Mouse (Mus musculus) heart, adult 8-10 months (tissue): Measurements from ENCODE around the gene Epc2. TPM values are rescaled to one million over a fixed set of nuclear protein-coding genes. Genes with fewer than 3 reads are reported as not detected.
A peak's percentile ranks its signal among the peaks of the same experiment; 100 is the strongest.

ENCODE experiments used
- DNase-seq: peaks from one replicate; pipeline ENCODE4 v3.0.0; 2022; ENCODE audit warnings: low spot score
- total RNA-seq, 4 experiments: library from RNA; stranded (reverse); gene quantifications; 2 replicates each; pipeline ENCODE4 v1.2.4; 2022

Epc2 gene
- total RNA-seq, result 10 to 100 TPM; 16.7 to 20.3 (median 17.8) TPM

DNA sequence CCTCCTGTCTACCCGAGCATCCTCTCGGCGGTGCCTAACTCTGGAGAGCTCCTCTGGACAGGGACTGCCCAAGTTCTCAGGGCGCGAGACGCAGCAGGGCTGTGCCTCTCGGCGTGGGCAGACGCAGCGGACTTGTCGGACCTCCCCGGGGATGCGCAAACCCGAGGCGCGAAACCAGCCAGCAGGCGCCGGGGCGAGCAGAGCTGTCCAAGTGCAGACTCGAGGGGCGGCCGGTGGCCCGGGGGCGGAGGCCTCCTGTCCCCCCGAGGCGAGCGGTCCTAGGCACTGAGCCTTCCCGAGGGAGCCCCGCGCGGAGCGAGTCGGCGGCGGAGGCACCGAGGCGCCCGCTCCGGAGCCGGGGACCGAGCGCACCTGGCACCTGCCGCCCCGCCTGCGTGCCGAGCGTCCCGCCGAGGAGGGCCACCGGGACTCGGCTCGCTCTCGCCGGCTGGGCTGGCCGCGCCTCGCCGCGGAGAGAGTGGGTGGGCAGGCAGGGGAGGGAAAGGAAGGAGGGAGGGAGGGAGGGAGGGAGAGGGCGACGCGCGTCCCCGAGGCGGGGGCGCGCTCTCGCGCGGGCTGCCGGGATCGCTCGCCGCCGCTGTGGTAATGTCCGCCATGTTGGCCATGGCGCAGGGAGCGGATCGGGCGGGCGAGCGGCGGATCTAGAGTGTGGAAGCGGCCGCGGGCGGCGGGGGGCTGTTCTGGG is at the start of gene Epc2:
TSS of gene Epc2 (plus strand) at position 556 of the 706 bp plus-strand sequence.
- DNase-seq, result peak; percentile 69

DNA sequence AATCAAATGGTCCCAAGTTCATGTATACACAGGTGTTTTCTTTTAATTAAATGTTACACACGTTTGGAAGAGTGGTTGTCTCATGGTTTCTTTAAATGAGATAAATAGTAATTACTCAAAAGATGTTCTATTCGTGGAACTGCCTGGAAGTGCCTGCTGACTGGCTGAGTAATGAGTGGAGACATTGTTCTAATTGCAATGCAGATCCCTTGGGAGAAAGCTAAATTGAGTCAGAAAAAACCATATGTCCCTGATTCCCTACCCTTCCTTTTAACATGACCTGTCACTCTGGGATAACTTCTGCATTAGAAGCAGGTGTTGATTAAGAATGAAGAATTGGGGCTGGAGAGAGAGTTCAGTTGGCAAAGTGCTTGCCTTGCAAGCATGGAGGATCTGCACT is 45.3 kb upstream of the Epc2 start:
- DNase-seq, result no peak

DNA sequence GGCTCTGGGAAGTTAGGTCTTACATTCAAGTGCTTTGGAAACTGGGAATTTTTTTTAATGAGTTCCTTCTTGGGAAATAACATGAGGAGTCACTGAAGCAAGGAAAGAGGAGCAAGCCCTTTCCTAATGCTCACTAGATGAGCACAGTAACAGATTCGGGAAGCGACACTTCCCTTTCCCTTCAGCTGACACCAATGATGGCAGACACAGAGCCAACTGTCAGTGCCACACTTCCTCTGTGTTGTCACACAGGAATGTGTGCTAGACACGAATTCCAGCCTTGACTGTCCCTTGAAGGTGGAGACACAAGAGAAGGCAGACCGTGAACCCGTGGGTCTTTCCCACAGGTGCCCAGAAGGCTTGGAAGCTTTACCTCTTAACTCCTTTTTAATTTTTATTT is 39.6 kb upstream of the Epc2 start:
- DNase-seq, result no peak

DNA sequence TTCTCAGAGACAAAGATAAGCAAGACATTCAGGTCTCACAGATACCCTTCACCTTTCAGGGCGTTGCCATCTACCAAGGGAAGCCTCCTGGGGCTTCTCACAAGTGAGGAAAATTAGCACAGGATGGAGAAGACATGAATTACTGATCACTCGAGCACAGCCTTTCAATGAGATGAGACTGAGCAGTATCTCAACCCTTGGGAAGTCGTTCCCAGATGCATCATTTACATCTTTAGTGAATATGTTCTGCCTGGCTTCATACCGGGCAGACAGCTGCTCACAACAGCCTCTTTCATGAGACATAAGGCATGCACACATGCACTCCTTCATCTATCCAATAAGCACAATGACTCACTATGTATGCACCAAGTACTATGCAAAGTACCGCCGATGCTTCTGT is 38.7 kb upstream of the Epc2 start:
- DNase-seq, result no peak

DNA sequence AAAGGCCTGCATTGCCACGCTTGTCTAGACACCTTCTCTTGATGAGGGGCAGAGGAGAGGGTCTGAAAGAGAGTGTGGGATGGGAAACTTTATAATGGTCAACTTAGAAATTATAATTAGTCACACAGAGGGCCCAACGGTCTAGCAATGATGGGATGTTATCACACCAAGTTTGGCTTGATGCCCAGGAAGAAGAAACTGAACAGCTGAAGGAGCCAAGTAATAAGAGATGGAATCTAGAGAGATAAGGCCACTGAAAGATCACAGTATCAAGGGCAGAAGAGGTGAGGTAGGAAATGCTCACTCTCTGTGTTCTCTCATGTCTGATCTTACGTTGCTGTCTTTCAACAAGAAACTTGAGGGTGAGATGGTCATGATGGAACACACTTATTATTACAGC is 35.4 kb upstream of the Epc2 start:
- no peak for DNase-seq

DNA sequence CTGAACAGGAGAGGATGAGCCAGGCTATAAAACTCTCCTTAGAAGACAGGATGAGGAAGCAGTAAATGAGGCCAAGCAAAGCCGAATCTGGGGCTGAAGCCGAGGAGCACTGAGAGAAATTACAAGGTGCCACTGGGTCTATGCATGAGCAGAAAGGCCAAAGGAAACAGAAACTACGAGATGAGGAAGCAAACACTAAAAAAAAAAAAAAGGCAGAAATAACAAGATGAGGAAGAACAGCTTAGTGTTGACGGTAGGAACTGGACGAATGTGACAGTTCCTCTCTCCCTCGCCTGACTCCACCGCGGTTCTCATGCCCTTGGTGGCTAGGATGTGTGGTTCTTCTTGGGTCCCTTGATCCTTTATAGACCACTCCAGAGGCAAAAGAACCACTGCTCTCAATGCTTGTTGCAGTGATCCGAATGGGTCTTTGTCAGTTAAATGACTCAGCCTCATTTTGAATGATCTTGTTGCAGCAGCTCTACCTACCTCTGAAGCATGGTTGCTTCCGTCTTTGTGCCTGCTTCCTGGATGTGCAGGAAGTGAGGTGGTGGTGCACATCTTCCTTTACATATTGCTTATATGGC is 34.2 kb upstream of the Epc2 start:
- DNase-seq, result peak; percentile 11

DNA sequence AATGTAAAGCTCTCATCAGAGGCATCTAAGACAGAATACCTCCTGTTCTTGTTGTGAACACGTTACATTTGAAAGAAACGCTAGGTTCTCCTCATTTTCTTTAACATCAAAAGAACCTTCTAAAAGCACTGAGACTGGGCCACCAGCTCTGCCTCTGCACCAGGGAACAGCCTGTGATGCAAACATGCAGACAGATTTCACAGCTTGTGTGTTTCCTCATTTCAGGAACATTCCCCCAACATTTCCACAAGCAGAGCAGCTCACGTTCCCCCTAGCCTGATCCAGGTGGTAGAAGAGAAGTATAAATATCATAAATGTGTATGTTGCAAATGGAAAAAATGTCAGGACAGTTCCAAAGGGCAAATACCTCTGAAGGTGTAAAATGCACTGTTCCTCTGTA is 30.9 kb upstream of the Epc2 start:
- DNase-seq, result no peak

DNA sequence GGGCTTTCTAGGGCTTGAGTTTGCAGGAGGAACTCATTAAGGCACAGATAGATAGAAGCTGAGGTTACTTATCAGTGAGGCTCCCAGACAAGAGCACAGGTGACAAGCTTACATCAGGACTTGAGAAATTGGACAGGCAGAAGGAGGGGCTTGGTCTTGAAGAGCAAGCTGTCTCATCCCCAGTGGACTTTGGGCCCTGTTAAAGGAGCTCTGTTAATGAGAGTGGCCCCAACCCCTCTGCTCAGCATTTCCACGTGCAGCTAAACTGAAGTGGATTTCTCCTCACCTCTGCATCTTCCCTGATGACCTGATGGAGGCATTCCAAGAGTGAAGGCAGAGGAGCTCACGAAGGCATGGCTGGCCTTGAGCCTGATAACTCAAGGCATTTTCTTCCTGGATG is 27.4 kb upstream of the Epc2 start:
- DNase-seq, result no peak

DNA sequence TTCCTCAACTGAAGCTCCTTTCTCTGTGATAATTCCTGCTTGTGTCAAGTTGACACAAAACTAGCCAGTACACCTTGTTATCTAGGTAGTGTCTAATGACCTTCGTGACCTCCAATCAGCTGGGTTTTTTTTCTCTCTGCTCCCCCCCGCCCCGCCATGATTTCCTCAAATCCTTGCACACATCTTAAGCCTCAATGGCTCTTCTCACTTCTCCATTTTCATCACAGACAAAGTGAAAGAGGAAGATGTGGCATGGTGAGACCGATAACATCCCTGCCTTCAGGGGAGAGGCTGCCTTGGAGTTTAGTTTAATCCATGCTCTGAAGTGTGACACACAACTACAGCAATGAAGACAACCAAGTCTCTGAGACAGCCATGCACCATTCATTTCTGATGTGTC is 26.5 kb upstream of the Epc2 start:
- DNase-seq, result peak; percentile 11

DNA sequence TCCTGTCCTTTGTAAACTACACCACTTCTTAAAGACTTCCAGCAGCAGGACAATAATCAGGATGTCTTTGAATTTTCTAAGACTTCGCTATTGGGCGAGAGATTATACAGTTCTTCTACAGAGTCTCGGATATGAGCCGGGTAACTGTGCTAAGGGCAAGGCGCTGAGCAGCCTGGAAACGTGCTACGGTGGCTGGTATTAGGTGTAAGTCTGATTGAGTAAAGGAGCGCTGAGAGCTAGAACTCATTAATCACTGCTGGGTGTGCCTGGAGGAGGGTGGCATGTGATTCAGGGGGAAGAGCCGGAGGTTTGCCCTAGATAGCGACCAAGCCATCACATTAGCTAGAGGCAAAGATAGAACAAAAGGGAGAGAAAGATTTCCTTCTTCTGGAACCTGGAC is 25.1 kb upstream of the Epc2 start:
- no peak for DNase-seq

DNA sequence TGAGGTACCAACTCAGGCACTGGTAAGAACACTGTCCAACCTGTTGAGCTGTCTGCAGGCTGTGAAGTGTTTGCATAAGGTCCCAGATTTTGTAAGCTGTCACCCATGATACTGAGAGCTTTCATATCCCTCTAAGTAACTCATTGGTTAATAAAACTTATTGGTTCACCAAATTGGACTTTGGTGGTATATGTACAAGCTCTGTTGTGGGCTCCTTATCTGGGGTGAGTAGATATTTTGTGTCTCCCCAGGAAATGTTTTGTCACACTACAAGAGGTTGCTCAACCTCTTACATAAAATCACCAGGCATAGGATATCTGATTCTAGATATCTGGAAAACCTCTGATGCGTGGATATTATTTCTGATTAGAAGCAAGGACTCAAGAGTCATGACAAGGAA is 20.3 kb upstream of the Epc2 start:
- DNase-seq, result no peak

DNA sequence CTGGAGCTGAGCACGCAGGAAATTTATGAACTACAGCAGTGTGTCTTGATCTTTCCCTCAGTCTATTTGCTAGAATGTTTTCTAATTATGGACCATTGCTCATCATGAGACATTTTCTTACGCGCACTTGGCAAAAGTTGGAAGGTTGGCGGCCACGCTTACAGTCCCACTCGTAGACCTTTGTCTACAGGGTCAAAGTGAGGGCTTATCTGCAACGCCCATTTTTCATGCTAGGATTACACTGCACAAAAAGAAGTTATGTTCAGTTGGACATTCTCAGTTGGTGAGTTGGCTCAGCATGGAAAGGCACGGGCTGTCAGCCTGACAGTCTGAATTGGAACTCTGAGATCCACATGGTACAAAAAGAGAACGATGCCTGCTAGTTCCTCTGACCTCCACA is 18.1 kb upstream of the Epc2 start:
- no peak for DNase-seq

DNA sequence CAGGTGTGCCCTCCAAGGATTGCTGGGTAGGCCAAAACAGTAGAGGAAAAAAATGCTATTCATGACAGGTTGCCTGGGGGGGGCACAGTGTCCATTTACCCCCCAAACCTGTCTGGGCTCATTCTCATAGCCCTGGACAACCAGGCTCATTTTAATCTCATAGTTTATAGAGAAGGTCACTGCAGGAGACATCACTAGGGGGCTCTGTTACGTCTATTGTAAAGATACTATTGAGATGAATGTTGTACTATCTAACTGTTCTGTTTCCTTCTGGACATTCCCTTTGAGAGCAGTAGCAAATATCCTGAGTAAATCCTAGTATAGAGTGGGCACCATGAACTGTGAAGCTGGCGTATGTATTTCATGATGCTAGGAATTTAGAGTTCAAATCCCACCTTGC is 5.0 kb upstream of the Epc2 start:
- DNase-seq, result no peak

DNA sequence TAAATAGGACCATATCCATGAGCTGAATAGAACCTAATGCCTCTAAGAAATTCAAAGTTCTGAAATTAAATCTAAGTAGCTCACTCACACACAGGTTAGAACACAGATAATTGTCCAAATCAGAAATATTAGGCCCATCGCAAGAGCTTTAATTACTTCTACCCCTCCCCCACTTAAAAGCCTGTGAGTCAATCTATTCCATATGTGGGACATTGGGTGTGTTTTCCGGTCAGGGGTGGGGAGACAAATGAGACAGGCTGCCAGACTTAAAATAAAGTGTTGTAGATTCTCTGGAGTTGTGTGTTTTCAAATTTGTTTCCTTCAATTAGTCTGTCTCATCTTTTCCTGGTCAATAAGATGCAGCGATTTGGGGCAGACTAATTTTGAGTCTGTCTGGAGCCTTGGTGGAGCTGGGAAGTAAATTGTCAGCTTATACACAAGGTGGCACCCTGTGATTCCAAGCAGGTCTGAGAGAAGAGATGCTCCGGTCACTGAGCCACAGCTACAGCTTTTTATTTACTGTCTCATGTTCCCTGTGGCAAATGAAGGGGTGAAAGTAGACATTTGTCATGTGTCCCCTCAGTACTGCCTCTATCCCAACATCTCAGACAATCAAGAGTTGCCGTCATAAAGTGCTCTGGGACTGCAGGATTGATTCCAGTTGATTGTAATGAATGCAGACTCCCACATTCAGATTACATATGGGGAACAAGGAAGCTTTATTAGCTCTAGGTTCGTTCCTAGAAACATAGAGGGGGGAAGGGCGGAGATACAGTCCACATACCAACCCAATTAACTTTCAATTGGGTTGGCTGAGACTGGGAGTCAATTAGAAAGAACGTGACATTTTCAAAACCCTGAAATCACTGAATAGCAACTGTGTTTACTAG is 3.5 kb upstream of the Epc2 start:
- DNase-seq, result no peak

DNA sequence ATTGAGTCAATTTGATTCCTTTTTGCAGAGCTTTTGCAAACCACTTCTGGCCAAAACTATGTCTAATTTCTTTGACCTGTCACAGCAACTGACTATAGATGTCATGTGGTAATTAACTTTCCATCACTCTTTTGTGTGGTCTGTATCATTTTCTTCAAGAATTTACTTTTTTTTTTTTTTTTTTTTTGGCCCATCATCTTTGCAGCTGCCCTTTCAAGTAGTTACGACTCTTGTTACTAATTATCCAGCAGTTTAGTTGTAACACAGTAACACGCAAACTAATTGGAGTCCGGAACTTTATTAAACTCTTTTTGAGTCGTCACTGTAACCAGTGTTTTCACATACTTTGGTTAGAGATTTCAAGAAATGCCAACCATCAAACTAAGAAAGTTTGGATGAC is 819 bp upstream of the Epc2 start:
- no peak for DNase-seq

DNA sequence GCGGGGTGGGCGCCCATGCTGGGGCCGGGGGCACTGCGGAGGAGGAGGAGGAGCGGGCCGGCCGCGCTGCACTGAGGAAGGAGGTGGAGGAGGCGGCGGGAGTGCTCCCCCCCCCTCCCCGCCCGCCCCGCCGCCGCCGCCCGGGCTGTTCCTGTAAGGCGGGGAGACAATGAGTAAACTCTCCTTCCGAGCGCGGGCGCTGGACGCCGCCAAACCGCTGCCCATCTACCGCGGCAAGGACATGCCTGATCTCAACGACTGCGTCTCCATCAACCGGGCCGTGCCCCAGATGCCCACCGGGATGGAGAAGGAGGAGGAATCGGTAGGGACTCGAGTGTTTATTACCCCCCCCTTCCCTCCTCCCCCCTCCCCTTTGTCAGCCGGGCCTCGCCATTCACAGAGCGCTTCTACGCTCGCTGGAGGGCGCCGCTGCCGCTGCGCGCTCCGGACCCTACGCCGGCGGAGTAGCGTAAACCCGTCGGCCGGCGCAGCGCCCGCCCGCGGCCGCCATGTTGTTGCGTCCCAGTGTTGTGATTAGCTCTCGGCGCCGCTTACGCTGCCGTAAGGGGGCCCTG is 438 bp downstream of the Epc2 start:
- DNase-seq, result peak; percentile 92

DNA sequence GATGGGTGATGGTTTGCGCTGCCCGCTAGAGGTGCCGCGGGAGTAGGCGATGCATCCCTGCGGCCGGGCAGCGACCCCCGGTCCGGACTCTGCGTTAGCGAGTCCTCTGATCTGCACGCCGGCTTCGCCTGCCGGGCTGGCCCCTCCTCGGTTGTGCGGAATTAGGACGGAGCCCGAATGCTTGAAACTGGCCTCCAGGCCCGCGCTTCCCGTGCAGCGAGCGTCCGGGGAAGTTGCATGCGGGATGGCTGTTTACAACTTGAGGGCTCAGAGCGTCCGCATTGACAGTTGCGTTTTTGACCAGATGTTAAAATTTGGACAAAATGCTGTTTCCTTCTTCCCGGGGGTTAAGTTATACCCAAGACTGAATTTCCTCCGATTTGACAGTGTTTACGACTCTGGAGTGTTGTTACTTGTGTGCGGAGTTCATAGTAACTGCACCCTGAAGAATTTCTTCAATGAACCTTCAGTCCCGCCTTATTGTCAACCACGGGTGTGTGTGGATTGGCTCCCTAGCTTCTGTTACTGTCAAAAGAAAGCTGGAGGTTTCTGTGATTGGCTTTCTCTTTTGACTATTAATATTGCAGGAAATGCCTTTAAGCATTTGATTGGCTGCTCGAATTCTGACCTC is 1.3 kb downstream of the Epc2 start:
- DNase-seq, result peak; percentile 88

DNA sequence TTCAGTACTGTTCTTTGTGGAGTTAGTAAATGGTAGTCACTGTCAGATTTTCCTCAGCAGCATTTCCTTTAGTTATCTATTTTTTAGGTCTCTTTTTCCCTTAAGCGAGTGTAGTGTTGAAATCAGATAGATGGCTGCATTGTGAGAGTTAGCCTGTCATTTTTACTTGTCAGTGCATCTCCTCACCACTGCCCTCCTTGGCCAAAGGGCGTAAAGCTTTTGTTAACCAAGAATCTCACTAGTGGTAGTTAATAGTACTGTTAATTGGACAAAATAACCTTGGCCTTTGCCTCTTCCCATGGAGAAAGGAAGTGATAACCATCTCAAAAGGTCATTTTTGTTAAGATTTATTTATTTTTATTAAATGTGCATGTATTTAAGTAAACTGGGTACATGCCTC is 6.5 kb downstream of the Epc2 start:
- DNase-seq, result no peak

DNA sequence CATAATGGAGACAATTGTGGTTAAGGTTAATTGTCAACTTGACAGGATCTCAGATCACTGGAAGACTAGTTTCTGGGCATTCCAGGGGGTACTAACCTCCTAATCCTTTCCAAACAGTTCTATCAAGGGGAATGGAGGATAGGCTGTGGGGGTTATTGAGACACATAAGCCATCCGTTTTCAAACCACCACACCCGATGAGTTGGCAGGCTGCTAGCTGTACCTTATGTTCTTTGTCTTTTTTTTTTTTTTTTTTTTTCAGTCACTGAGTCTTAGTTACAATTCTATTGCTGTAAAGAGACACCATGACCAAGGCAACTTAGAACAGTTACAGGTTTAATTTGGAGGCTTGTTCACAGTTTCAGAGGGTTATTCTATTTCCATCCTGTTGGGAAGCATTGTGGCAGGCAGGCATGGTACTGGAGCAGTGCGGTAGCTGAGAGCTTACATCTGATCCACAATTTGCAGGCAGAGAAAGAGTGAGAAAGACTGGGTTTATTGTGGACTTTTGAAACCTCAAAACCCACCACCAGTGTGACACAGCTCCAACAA is 14.5 kb downstream of the Epc2 start:
- DNase-seq, result no peak

DNA sequence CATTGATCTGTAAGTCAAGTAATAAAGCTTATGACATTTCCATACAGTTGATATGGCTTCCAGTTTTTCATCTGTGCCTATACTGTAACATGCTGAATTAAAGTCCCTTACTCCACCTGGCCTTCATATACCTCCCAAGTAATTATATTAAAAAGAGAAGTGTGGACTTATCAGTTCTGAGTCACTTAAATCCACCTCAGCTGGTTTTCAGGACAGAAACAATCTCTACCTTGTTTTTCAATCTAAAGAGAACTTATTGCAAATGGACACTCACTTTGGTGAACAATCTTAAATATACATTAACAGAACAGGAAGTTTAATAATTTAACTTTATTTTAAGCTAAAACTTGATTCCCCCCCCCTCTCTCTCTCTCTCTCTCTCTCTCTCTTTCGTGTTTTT is 15.8 kb downstream of the Epc2 start:
- DNase-seq, result no peak

DNA sequence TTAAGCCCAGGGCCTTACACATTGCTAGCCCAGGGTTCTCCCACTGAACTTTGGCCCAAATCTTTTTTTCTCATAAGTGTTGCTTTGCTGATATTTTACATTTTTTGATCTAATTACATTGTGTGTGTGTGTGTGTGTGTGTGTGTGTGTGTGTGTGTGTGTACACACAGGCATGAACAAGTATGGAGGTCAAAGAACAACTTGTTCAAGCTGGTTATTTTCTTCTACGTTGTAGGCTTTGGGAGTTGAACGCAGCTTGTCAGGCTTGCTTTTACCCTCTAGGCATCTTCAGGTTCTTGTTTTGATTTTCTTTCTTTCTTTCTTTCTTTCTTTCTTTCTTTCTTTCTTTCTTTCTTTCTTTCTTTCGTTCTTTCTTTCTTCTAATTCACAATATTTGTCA is 19.9 kb downstream of the Epc2 start:
- DNase-seq, result no peak
